Mouse (Mus musculus) thymus, adult 2 months (tissue): ENCODE results near the gene Coq10a.

Experiments used
- CTCF ChIP-seq: fragments of 200-500 bp; IDR thresholded peaks from 2 replicates; pipeline ENCODE4 v1.5.1; 2012; ENCODE audit warnings: mild to moderate bottlenecking, control low read depth, low read length, moderate library complexity, borderline replicate concordance; ENCODE audit not compliant: control insufficient read depth, poor library complexity, insufficient read depth; ENCODE audit errors: extremely low read depth
- POLR2A ChIP-seq: fragments of 200-500 bp; IDR thresholded peaks from 2 replicates; pipeline ENCODE4 v1.6.1; 2012; ENCODE audit warnings: mild to moderate bottlenecking, low read length, control low read depth, moderate library complexity; ENCODE audit not compliant: control insufficient read depth, poor library complexity, insufficient read depth; ENCODE audit errors: extremely low read depth

GRCm38 (mm10) chr10:128323516-128323915, 45.3 kb downstream of the Coq10a start:
- no peak for TF ChIP-seq CTCF
- TF ChIP-seq POLR2A = no peak
